Mouse (Mus musculus): ENCODE data around the gene Acat3. TPM values are rescaled to one million over a fixed set of nuclear protein-coding genes. Genes with fewer than 3 reads are reported as not detected.

The Acat3 gene
- total RNA-seq, 2 experiments from 2014 or later = 0.29 to 0.31 TPM

DNA sequence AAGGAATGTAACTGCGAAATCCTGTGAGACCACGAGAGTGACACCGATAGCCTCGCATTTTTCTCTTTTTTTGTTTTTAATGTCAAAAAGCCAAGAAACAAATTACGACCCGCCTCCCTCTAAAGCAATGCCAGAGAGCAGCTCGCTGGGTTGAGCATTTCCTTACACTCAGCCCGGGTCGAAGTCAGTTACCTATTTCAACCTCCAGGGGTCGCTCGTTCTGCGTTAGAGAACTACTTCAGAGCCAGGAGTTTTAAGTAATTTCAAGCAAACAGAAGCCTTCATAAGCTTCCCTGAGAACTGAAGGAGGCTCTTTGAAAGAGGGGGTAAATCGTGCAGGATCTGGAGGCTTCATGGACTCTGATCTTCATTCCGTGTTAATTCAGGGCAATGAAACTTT, 60.2 kb downstream of the Acat3 start:
- intact Hi-C loops (cut with DNase I) = loop anchor here (1.0 kb wide), 1 partner anchor 116 kb away; no protein-coding TSS in a partner anchor
- peak; percentile 76 to 89 for DNase-seq

GRCm38 (mm10) chr17:12875734-12876133, 64.7 kb downstream of the Acat3 start, which contains the start of gene Mrgprh:
TSS of gene Mrgprh (plus strand) at chr17:12876034.
- no peak for DNase-seq
- intact Hi-C loops (cut with DNase I) = no loop called here

Other genes starting within 250 kb of the Acat3 start
- gene Igf2r, start 170.9 kb downstream of the Acat3 start, total RNA-seq (2021) = 100 to 1,000 TPM; 131 to 132 TPM
- gene Mas1, start 72.5 kb downstream of the Acat3 start, total RNA-seq (2021) = 1 to 10 TPM in 1 of 2 experiments, under 1 TPM in 1; 0.48 to 1.1 TPM
- 1 to 10 TPM; 3.6 to 4.1 TPM for gene Mrgprh, start 64.6 kb downstream of the Acat3 start, total RNA-seq (2021)
- 1 to 10 TPM; 1.1 to 1.2 TPM for gene Pnldc1, start 30.4 kb downstream of the Acat3 start, total RNA-seq (2021)
- gene Tcp1, start 24.9 kb downstream of the Acat3 start, total RNA-seq (2021) = 100 to 1,000 TPM; 171 to 198 TPM
- 100 to 1,000 TPM; 145 to 161 TPM for gene Mrpl18, start 24.3 kb downstream of the Acat3 start, total RNA-seq (2021)
- gene Acat2, start 20.1 kb upstream of the Acat3 start, total RNA-seq (2021) = 1 to 10 TPM; 8.2 to 9.6 TPM
- 10 to 100 TPM; 38.8 to 41.1 TPM for gene Wtap, start 53.6 kb upstream of the Acat3 start, total RNA-seq (2021)
- 100 to 1,000 TPM; 905 to 941 TPM for gene Sod2, start 66.2 kb upstream of the Acat3 start, total RNA-seq (2021)
- under 1 TPM; 0.31 to 0.44 TPM for gene Gpr31b, start 111.7 kb upstream of the Acat3 start, total RNA-seq (2021)
- not detected for gene Tcp10b, start 120.5 kb upstream of the Acat3 start, total RNA-seq (2021)
- gene Unc93a, start 191.2 kb upstream of the Acat3 start, total RNA-seq (2021) = not detected